Mouse (Mus musculus) C2C12 (cell line): Measurements from ENCODE around the gene Ccdc163. TPM values are rescaled to one million over a fixed set of nuclear protein-coding genes. Genes with fewer than 3 reads are reported as not detected.

Experiments used
- H3K27me3 ChIP-seq: one replicate; pipeline ENCODE4 v1.6.1; 2011; ENCODE audit not compliant: control insufficient read depth, insufficient read depth, insufficient read length
- H3K36me3 ChIP-seq: one replicate; pipeline ENCODE4 v1.6.1; 2011; ENCODE audit not compliant: control insufficient read depth, insufficient read depth
- H3K4me3 ChIP-seq: one replicate; pipeline ENCODE4 v1.5.1; 2011; ENCODE audit warnings: mild to moderate bottlenecking, control low read depth; ENCODE audit not compliant: poor library complexity, insufficient read depth, severe bottlenecking
- H3K79me2 ChIP-seq: one replicate; pipeline ENCODE4 v1.6.1; 2011; ENCODE audit not compliant: control insufficient read depth, insufficient read depth
- H3K79me3 ChIP-seq: one replicate; pipeline ENCODE4 v1.6.1; 2011; ENCODE audit warnings: low read depth, control low read depth
- H3ac ChIP-seq: one replicate; pipeline ENCODE3; 2011; ENCODE audit warnings: low read depth; ENCODE audit not compliant: control insufficient read depth, insufficient read length
- CEBPB ChIP-seq: IDR thresholded peaks from one replicate; pipeline ENCODE4 v1.6.1; 2011; ENCODE audit warnings: low read depth, mild to moderate bottlenecking, control low read depth, moderate library complexity
- CTCF ChIP-seq: IDR thresholded peaks from one replicate; pipeline ENCODE4 v1.5.1; 2011; ENCODE audit not compliant: control insufficient read depth, insufficient read depth, insufficient read length
- FOSL1 ChIP-seq: IDR thresholded peaks from one replicate; pipeline ENCODE4 v1.8.0; 2011; ENCODE audit warnings: mild to moderate bottlenecking, low read length; ENCODE audit not compliant: poor library complexity, insufficient read depth, severe bottlenecking
- MAX ChIP-seq: IDR thresholded peaks from one replicate; pipeline ENCODE4 v1.6.1; 2011; ENCODE audit warnings: mild to moderate bottlenecking, control low read depth
- MYOD1 ChIP-seq: IDR thresholded peaks from one replicate; pipeline ENCODE4 v1.6.1; 2011; ENCODE audit warnings: low read depth; ENCODE audit not compliant: control insufficient read depth, insufficient read length
- MYOG ChIP-seq: IDR thresholded peaks from one replicate; pipeline ENCODE4 v1.6.1; 2011; ENCODE audit not compliant: control insufficient read depth, insufficient read length; ENCODE audit errors: extremely low read depth
- USF1 ChIP-seq: IDR thresholded peaks from one replicate; pipeline ENCODE4 v1.6.1; 2011; ENCODE audit warnings: low read depth, mild to moderate bottlenecking, control low read depth, moderate library complexity
- polyA plus RNA-seq: library from polyadenylated mRNA; unstranded; fragments of >200 nt; fragmentation: generic; extraction: Trizol; gene quantifications from one replicate; pipeline ENCODE4 v1.2.1, GENCODE M21; 2012; ENCODE audit warnings: missing spikeins

Gene Ccdc163
- polyA plus RNA-seq, 1 experiment = 22.0 TPM

GRCm38 (mm10) chr4:116738972-116739751 lies 30.9 kb downstream of the Ccdc163 start:
- no peak overlapping the region for H3K4me3 ChIP-seq
- no peak for TF ChIP-seq FOSL1
- H3K79me2 ChIP-seq = peaks cover 53% of the 10 kb centered on the region
- no peak overlapping the region for H3ac ChIP-seq
- no peaks in the 10 kb centered on the region for H3K27me3 ChIP-seq
- peaks cover 8% of the 10 kb centered on the region for H3K36me3 ChIP-seq
- peaks cover 13% of the 10 kb centered on the region for H3K79me3 ChIP-seq

- no peaks in the 10 kb centered on the region for H3K27me3 ChIP-seq
- TF ChIP-seq MYOG (no peak), USF1 (peak; percentile 49), CEBPB (no peak), FOSL1 (peak; percentile 29), MAX (peak; percentile 78), MYOD1 (no peak), CTCF (no peak)
- H3ac ChIP-seq = no peak overlapping the region
- peaks cover 12% of the 10 kb centered on the region for H3K36me3 ChIP-seq
- no peak overlapping the region for H3K4me3 ChIP-seq
- peaks cover 5% of the 10 kb centered on the region for H3K79me2 ChIP-seq
- H3K79me3 ChIP-seq = no peaks in the 10 kb centered on the region
Measured at GRCm38 (mm10) chr4:116749750-116750149, 41.4 kb downstream of the Ccdc163 start.

- Histone ChIP-seq H3K36me3 (peaks cover 6% of the 10 kb centered on the region), H3K27me3 (no peaks in the 10 kb centered on the region), H3K4me3 (no peak overlapping the region), H3ac (no peak overlapping the region), H3K79me3 (no peaks in the 10 kb centered on the region), H3K79me2 (no peaks in the 10 kb centered on the region)
- no peak for TF ChIP-seq FOSL1
Measured at GRCm38 (mm10) chr4:116761914-116762313, 53.6 kb downstream of the Ccdc163 start.

GRCm38 (mm10) chr4:116764001-116764400 lies 55.7 kb downstream of the Ccdc163 start:
- TF ChIP-seq CEBPB = peak; percentile 68
- no peak for TF ChIP-seq MYOD1
- no peak for TF ChIP-seq MYOG
- no peak for TF ChIP-seq MAX
- H3K79me2 ChIP-seq = no peaks in the 10 kb centered on the region
- H3ac ChIP-seq = no peak overlapping the region
- no peaks in the 10 kb centered on the region for H3K27me3 ChIP-seq
- H3K79me3 ChIP-seq = no peaks in the 10 kb centered on the region
- no peak overlapping the region for H3K4me3 ChIP-seq
- peaks cover 12% of the 10 kb centered on the region for H3K36me3 ChIP-seq

GRCm38 (mm10) chr4:116768510-116768909 lies 60.2 kb downstream of the Ccdc163 start:
- Histone ChIP-seq H3K79me2 (no peaks in the 10 kb centered on the region), H3K79me3 (no peaks in the 10 kb centered on the region), H3K4me3 (no peak overlapping the region), H3ac (no peak overlapping the region), H3K36me3 (peaks cover 15% of the 10 kb centered on the region), H3K27me3 (no peaks in the 10 kb centered on the region)
- no peak for TF ChIP-seq CEBPB
- no peak for TF ChIP-seq CTCF
- TF ChIP-seq USF1 = no peak
- TF ChIP-seq MYOD1 = no peak
- TF ChIP-seq MAX = no peak
- TF ChIP-seq MYOG = no peak
- no peak for TF ChIP-seq FOSL1

GRCm38 (mm10) chr4:116769060-116769459 lies 60.8 kb downstream of the Ccdc163 start:
- Histone ChIP-seq H3K4me3 (no peak overlapping the region), H3ac (no peak overlapping the region), H3K79me2 (no peaks in the 10 kb centered on the region), H3K27me3 (no peaks in the 10 kb centered on the region), H3K36me3 (peaks cover 15% of the 10 kb centered on the region), H3K79me3 (no peaks in the 10 kb centered on the region)
- TF ChIP-seq FOSL1 = peak; percentile 66
- TF ChIP-seq CEBPB = peak; percentile 45
- TF ChIP-seq CTCF = no peak
